Mouse (Mus musculus): Measurements from ENCODE around the gene Entr1.

- no peak for TF ChIP-seq CTCF (IDR thresholded peaks at IDR 0.05; ENCODE audit: control insufficient read depth, insufficient read depth, insufficient read length)
- TF ChIP-seq USF1 (IDR thresholded peaks at IDR 0.05; ENCODE audit: low read depth): no peak
- TF ChIP-seq MAX (IDR thresholded peaks at IDR 0.05): peak; percentile 77
- no peak for TF ChIP-seq MYOD1 (IDR thresholded peaks at IDR 0.05; ENCODE audit: control insufficient read depth, insufficient read length, low read depth)
Measured at GRCm38 (mm10) chr2:26389154-26389690, at the start of gene Entr1, which contains the start of gene Pmpca.

All from C2C12 (cell line).